Mouse (Mus musculus) adrenal gland, adult 18-20 months (tissue): ENCODE measurements around the gene St6galnac6. TPM values are rescaled to one million over a fixed set of nuclear protein-coding genes. Genes with fewer than 3 reads are reported as not detected.

Source experiments
- DNase-seq, 2 experiments: peaks; one replicate each; pipeline ENCODE4 v3.0.0; 2021 to 2022; ENCODE audit warnings: low spot score in 2 of 2
- microRNA-seq, 2 experiments: library from miRNA; unstranded; fragments of <30 nt; microRNA quantifications; one replicate each; pipeline ENCODE4 v1.2.0; 2021; ENCODE audit warnings: borderline number of aligned reads in 2 of 2
- total RNA-seq, 2 experiments: library from RNA; stranded (reverse); gene quantifications; 1 replicate in 1 of 2; 2 replicates in 1 of 2; pipeline ENCODE4 v1.2.3; 2021

The St6galnac6 gene
- total RNA-seq, 2 experiments from 2014 or later, result 52.4 to 67.9 TPM

DNA sequence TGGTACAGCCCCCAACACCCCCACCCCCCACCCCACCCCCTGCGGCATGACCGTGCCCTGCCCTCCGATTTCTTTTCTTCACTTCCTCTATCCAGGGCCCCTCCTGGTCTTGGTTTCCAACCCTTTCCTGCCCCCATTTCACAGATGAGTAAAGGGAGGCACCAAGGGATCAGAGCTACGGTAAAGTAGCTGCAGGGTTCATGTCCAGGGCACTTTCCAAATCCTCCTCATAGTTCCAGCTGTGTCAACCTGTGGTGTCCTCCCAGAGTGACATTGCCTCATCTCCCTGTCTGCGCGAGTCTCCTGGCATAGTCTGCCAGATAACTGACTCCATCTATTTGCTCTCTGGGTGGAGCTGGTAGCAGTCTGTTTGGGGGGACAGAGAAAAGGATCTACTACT, 66.3 kb downstream of the St6galnac6 start:
- DNase-seq, result no peak

DNA sequence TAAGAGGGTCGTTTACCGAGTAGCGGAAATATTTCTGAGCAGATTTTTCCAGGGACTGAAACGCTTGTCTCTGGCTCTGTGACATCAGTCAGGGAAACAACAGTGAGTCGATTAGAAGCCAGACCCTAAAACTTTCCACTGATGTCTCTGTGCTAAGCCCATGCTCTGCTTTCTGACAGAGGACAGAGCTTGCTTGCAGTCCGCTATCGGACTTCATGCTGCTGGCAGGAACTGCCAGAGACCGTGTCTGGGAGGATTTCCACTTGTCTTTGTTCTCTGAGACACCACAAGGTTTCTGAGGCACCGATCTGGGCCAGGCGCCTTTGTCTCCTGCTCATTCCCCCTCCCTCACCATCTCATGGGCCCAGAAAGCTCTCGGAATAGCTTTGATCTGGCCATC, 68.3 kb downstream of the St6galnac6 start:
- DNase-seq, result no peak

DNA sequence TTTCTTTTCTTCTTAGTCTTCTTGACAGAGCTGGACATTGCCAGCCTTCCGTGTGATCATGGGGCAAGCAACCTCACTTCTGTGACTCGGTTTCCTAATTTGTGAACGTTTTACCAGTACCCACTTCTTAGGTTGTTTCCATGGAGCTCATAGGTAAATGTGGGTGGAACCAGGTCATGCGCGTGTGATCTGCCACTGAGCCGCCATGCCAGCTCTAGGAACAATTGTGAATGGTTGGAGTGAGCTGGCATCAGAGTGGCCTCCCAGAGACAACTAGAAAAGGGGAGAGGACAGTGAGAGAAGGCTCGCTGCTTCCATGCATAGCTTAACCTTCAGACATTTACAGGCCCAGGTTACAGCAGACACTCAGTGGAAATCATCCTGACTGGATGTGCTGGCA, 68.7 kb downstream of the St6galnac6 start:
- no peak for DNase-seq

DNA sequence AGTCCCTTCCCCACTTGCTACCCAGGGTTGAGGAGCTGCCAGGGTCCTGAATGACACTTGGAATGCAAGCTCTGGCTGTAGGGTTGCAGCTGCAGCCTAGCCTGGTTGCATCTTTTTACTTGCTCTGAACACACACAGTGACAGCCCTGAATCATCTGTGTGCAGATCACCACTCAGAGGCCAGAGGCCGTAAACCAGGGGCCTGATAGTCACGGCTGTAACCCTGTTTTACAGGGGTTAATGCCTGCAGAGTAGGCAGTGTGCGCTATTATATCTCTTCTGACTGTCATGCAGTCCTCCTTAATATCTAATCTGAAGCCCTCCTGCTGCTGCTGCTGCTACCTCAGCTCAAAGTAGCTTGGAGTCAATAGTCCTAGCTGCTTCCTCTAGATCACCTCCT, 70.4 kb downstream of the St6galnac6 start:
- DNase-seq, result no peak

Small RNA genes lying within 50 kb of the gene (microRNA-seq; reads per million reads assigned to microRNA genes)
- 0 to 0.47 reads per million in 2 experiments for gene Mir1954

Other genes with a start within 250 kb of the St6galnac6 start
- gene Ciz1, start 247.4 kb upstream of the St6galnac6 start, total RNA-seq, result 10 to 100 TPM; 62.6 to 69.6 TPM
- gene Dnm1, start 246.4 kb upstream of the St6galnac6 start, total RNA-seq, result 10 to 100 TPM; 18.6 to 25.6 TPM
- 100 to 1,000 TPM; 158 to 166 TPM for gene 1110008P14Rik, start 217.8 kb upstream of the St6galnac6 start, total RNA-seq
- 1 to 10 TPM; 1.7 to 2.1 TPM for gene Lcn2, start 211.5 kb upstream of the St6galnac6 start, total RNA-seq
- 10 to 100 TPM; 56.9 to 66.5 TPM for gene Ptges2, start 203.8 kb upstream of the St6galnac6 start, total RNA-seq
- gene Naif1, start 149.3 kb upstream of the St6galnac6 start, total RNA-seq, result 1 to 10 TPM; 4.1 to 4.5 TPM
- 10 to 100 TPM; 48.8 to 55.3 TPM for gene Slc25a25, start 148.3 kb upstream of the St6galnac6 start, total RNA-seq
- gene Fam102a, start 64.4 kb upstream of the St6galnac6 start, total RNA-seq, result 10 to 100 TPM; 27.4 to 41.0 TPM
- gene Dpm2, start 28.9 kb upstream of the St6galnac6 start, total RNA-seq, result 10 to 100 TPM; 49.7 to 58.0 TPM
- not detected for gene Pip5kl1, start 24.9 kb upstream of the St6galnac6 start, total RNA-seq
- not detected for gene 9430097D07Rik, start 24.0 kb upstream of the St6galnac6 start, total RNA-seq
- gene St6galnac4, start 12.6 kb upstream of the St6galnac6 start, total RNA-seq, result 10 to 100 TPM in 1 of 2 experiments, 1 to 10 TPM in 1; 6.6 to 11.4 TPM
- gene Ak1, start 22.0 kb downstream of the St6galnac6 start, total RNA-seq, result 10 to 100 TPM; 31.2 to 48.5 TPM
- gene Eng, start 46.9 kb downstream of the St6galnac6 start, total RNA-seq, result 10 to 100 TPM; 77.1 to 81.3 TPM
- 10 to 100 TPM in 1 of 2 experiments, 1 to 10 TPM in 1; 8.2 to 10.3 TPM for gene Fpgs, start 104.4 kb downstream of the St6galnac6 start, total RNA-seq
- 10 to 100 TPM; 73.2 to 87.4 TPM for gene Cdk9, start 113.4 kb downstream of the St6galnac6 start, total RNA-seq
- gene Sh2d3c, start 121.3 kb downstream of the St6galnac6 start, total RNA-seq, result 10 to 100 TPM; 11.6 to 14.9 TPM
- not detected for gene 6330409D20Rik, start 141.3 kb downstream of the St6galnac6 start, total RNA-seq
- 10 to 100 TPM; 18.2 to 22.3 TPM for gene Tor2a, start 157.5 kb downstream of the St6galnac6 start, total RNA-seq
- under 1 TPM; 0.13 to 0.26 TPM for gene Ttc16, start 175.9 kb downstream of the St6galnac6 start, total RNA-seq
- gene Ptrh1, start 176.1 kb downstream of the St6galnac6 start, total RNA-seq, result 1 to 10 TPM; 5.4 to 9.9 TPM
- gene Cfap157, start 184.7 kb downstream of the St6galnac6 start, total RNA-seq, result under 1 TPM in 1 of 2 experiments, not detected in 1; 0.16 TPM
- 10 to 100 TPM; 22.1 to 36.6 TPM for gene Stxbp1, start 247.5 kb downstream of the St6galnac6 start, total RNA-seq